Mouse (Mus musculus) gastrocnemius, postnatal 14 days (tissue): ENCODE data around the gene Dguok. TPM values are rescaled to one million over a fixed set of nuclear protein-coding genes. Genes with fewer than 3 reads are reported as not detected.

Experiments
- DNase-seq: peaks from one replicate; pipeline ENCODE4 v3.0.0; 2021; ENCODE audit warnings: mixed read lengths
- intact Hi-C: fragments of 180-260 bp; cut with DNase I; formaldehyde crosslinking; loops from one replicate; pipeline ENCODE4 v1.15.1; 2025; ENCODE audit warnings: low total_unique reads
- total RNA-seq, 2 experiments: library from RNA; stranded (reverse); gene quantifications; 2 replicates each; pipeline ENCODE4 v1.2.3; 2021

Dguok gene
- total RNA-seq, 2 experiments from 2014 or later, result 14.8 to 19.3 TPM

GRCm38 (mm10) chr6:83440197-83440509 is 66.6 kb downstream of the Dguok start:
- DNase-seq, result no peak
- intact Hi-C loops, result loop anchor here (5.0 kb wide), 1 partner anchor 72 kb away; no protein-coding TSS in a partner anchor

- DNase-seq, result no peak
- intact Hi-C loops, result loop anchor here (5.0 kb wide), 1 partner anchor 73 kb away; no protein-coding TSS in a partner anchor
Observed at GRCm38 (mm10) chr6:83439781-83440180, 67.0 kb downstream of the Dguok start.

GRCm38 (mm10) chr6:83439119-83439767 is 67.5 kb downstream of the Dguok start:
- intact Hi-C loops, result no loop called here

GRCm38 (mm10) chr6:83438584-83438983 is 68.2 kb downstream of the Dguok start:
- no peak for DNase-seq
- intact Hi-C loops, result no loop called here

More at GRCm38 (mm10) chr6:83439119-83439767, 67.5 kb downstream of the Dguok start:
- DNase-seq, result no peak

GRCm38 (mm10) chr6:83437802-83438201 is 69.0 kb downstream of the Dguok start:
- no peak for DNase-seq
- intact Hi-C loops, result no loop called here

GRCm38 (mm10) chr6:83437225-83437624 is 69.5 kb downstream of the Dguok start:
- DNase-seq, result no peak
- intact Hi-C loops, result no loop called here

GRCm38 (mm10) chr6:83436547-83436946 is 70.2 kb downstream of the Dguok start:
- DNase-seq, result no peak
- intact Hi-C loops, result no loop called here

GRCm38 (mm10) chr6:83435174-83435573 is 71.6 kb downstream of the Dguok start:
- no peak for DNase-seq
- intact Hi-C loops, result no loop called here

- intact Hi-C loops, result no loop called here
- no peak for DNase-seq
Observed at GRCm38 (mm10) chr6:83433546-83433945, 73.2 kb downstream of the Dguok start.

GRCm38 (mm10) chr6:83432966-83433365 is 73.8 kb downstream of the Dguok start:
- no peak for DNase-seq
- intact Hi-C loops, result no loop called here

Other genes with a start within 250 kb of the Dguok start
- gene Mthfd2, start 181.1 kb downstream of the Dguok start, total RNA-seq, result 1 to 10 TPM; 3.7 to 6.7 TPM
- 10 to 100 TPM; 15.7 to 17.5 TPM for gene Mob1a, start 181.0 kb downstream of the Dguok start, total RNA-seq
- 100 to 1,000 TPM; 214 to 234 TPM for gene Bola3, start 157.8 kb downstream of the Dguok start, total RNA-seq
- 10 to 100 TPM; 30.4 to 36.7 TPM for gene Tet3, start 47.9 kb downstream of the Dguok start, total RNA-seq
- gene Actg2, start 29.3 kb upstream of the Dguok start, total RNA-seq, result 1 to 10 TPM; 1.9 to 5.0 TPM
- gene Stambp, start 65.8 kb upstream of the Dguok start, total RNA-seq, result 1 to 10 TPM; 7.5 to 8.3 TPM
- gene Clec4f, start 149.2 kb upstream of the Dguok start, total RNA-seq, result not detected
- not detected for gene Cd207, start 170.9 kb upstream of the Dguok start, total RNA-seq
- gene Vax2, start 204.3 kb upstream of the Dguok start, total RNA-seq, result not detected
- gene Atp6v1b1, start 236.0 kb upstream of the Dguok start, total RNA-seq, result not detected